Mouse (Mus musculus): ENCODE measurements around the gene Prkcz. TPM values are rescaled to one million over a fixed set of nuclear protein-coding genes. Genes with fewer than 3 reads are reported as not detected.
A peak's percentile ranks its signal among the peaks of the same experiment; 100 is the strongest.

The Prkcz gene
- 100 to 1,000 TPM; 224 to 236 TPM for total RNA-seq (2021)

GRCm38 (mm10) chr4:155361303-155361791 is at the start of gene Prkcz:
Prkcz (minus strand) TSS chr4:155361361.
- intact Hi-C loops (cut with DNase I): loop anchor here (10.0 kb wide), 1 partner anchor 213 kb away; no protein-coding TSS in a partner anchor

DNA sequence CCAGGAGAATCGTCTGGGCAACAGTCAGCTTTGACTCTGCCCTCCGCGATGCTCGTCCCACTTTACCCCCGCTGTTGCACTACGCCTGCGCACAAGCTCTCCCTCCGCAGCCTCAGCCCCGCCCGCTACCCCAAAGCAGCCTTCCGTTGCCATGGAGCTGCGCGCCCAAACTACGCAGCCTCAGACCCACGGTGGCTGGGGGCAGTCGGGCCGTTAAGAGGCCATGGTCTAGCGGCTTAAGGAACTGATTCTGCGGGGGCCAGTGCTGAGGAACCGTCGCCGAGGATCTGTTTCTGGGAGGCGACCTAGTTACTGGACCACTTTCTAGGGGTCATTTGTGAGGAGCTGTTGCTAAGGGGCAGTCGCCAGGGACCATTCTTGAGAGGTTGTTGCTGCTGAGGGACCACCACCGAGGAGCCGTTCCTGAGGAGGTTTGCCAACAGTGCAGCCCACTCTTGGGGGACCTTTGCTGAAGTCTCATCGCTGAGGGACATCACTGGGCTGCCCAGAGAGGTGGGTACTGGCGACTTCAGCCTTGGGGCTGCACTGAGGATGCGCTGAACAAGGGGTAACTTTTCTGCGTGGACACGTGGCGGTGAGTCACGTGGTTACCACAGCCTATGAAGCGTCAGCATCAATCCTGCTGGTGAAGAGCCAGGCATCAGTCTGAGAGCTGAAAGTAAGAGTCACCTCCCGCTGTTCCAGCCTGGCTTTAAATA is 48.1 kb upstream of the Prkcz start, which contains the start of gene Cfap74:
Gene Cfap74 (plus strand): TSS at position 133 of the 719 bp plus-strand sequence.
- intact Hi-C loops (cut with DNase I): loop anchor here (5.0 kb wide), 1 partner anchor 42 kb away; no protein-coding TSS in a partner anchor
- DNase-seq (ENCODE audit: low spot score in 2 of 2): peak; percentile 86 to 88

More at GRCm38 (mm10) chr4:155361303-155361791, at the start of gene Prkcz:
- peak in 1 of 2 experiments; percentile 67 for DNase-seq (ENCODE audit: low spot score in 2 of 2)

GRCm38 (mm10) chr4:155408695-155409057 is 47.5 kb upstream of the Prkcz start:
- no peak for DNase-seq (ENCODE audit: low spot score in 2 of 2)
- intact Hi-C loops (cut with DNase I): loop anchor here (5.0 kb wide), 1 partner anchor 41 kb away; no protein-coding TSS in a partner anchor

DNA sequence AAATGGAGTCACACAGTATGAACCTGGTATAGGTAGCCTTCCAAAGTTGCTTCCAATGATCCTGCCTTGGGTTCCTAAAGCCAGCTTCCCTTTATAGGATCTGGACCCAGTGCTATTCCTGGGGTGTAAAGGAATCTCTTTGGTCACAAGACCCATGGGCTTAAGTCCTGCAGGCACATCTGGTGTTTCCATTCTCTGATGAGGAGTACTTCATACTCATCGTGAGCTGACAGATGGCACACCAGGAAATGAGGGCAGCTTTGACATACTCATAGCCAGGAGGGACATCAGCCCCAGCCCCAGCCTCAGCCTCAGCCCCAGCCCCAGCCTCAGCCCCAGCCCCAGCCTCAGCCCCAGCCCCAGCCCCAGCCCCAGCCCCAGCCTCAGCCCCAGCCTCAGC is 41.3 kb upstream of the Prkcz start:
- DNase-seq (ENCODE audit: low spot score in 2 of 2): no peak
- intact Hi-C loops (cut with DNase I): no loop called here

GRCm38 (mm10) chr4:155401121-155401520 is 40.0 kb upstream of the Prkcz start:
- no peak for DNase-seq (ENCODE audit: low spot score in 2 of 2)
- intact Hi-C loops (cut with DNase I): no loop called here

DNA sequence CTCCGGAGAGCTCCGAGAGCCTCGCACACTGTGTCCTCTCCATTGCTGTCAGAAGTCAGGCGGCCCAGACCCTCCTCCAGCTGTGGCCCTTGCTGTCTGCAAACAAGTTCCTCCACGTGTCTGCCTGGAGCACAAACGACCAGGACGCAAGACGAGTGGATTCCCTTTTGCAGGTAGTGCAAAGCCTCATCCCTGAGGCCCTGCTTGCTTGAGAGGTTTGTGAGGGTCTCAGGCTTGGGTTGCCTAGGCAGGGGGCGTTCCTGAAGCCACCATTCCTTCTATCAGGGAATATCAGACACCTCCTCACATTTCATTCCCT is 37.0 kb upstream of the Prkcz start:
- intact Hi-C loops (cut with DNase I): no loop called here

DNA sequence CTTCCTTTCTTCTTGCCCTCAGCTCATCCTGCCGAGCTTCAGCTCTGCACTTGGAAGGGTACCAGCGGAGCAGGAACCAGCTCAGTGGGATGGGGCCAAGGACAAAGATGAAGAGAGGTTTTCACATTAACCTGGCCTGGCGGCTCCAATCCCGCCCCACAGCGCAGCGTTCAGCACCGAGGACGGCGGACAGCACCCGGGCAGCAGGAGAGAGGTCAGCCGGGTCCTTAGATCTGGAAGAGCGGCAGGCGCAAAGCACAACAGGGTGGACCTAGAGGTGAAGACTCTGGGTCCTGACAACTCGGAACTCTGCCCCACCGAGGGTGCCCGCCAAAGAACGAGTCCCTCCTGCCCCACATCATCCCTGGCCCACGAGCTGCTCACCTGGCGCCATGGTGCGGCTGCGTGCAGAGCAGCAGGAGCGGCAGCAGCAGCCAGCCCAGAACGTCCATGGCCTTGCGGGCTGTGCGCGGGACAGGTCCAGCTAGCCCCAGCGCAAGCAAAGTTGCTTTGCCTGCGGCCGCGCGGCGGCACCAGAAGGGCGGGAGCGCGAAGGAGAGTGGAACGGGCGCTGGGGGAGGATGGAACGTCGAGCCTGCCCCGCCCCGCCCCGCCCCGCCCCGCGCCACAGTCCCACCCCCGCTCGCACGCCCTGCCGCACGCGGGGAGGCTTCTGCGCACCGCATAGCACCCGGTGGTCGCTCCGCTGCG is 36.5 kb upstream of the Prkcz start, which contains the start of gene Gabrd:
Gene Gabrd (minus strand): TSS at position 602 of the 711 bp plus-strand sequence.
- intact Hi-C loops (cut with DNase I): no loop called here
- DNase-seq (ENCODE audit: low spot score in 2 of 2): peak; percentile 55 to 71

More for the DNA sequence above, 37.0 kb upstream of the Prkcz start:
- no peak for DNase-seq (ENCODE audit: low spot score in 2 of 2)

GRCm38 (mm10) chr4:155396751-155397150 is 35.6 kb upstream of the Prkcz start:
- no peak for DNase-seq (ENCODE audit: low spot score in 2 of 2)
- intact Hi-C loops (cut with DNase I): no loop called here

- DNase-seq (ENCODE audit: low spot score in 2 of 2): peak; percentile 60 to 75
- intact Hi-C loops (cut with DNase I): no loop called here
These were observed 34.3 kb upstream of the Prkcz start for GRCm38 (mm10) chr4:155395471-155395870.

DNA sequence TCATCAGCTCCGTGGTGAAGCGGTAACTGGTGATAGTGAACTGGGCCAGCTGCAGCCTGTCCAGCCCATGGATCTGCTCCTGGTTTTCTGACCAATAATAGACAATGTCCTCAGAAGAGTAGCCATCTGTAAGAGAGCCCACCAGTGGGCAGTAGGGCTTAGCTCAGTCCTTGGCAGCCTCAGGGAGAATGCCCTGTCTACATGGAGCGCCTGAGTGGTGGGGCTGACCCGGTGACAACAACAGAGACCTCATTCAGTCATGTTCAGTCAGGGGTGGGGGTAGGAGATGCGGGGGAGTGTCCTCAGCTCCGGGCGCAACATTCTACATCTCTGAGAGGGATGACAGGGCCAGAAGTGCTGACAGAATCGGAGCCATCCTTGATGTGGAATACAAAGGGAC is 26.0 kb upstream of the Prkcz start:
- DNase-seq (ENCODE audit: low spot score in 2 of 2): no peak
- intact Hi-C loops (cut with DNase I): no loop called here

- intact Hi-C loops (cut with DNase I): no loop called here
- DNase-seq (ENCODE audit: low spot score in 2 of 2): no peak
These were observed 22.2 kb upstream of the Prkcz start for GRCm38 (mm10) chr4:155383326-155383725.

DNA sequence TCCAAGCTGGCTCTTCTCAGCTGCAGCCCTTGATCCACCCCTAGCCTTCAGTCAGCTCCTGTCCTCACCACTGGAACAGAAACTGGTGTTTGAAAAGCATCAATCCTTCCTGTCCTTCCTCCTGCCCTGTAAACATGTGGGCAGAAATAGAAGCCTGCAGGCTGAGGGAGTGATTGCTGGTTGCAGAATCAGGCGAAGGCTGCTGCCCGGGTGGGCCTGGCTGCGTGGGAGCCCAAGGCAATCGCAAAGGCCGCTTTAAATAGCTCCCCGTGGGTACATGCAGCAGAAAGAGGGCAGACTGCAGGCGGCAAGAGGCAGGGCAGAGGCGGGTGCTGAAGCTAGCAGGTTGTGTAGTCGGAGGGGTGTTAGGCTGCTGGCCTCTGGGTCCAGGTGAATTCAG is 21.6 kb upstream of the Prkcz start:
- intact Hi-C loops (cut with DNase I): no loop called here
- DNase-seq (ENCODE audit: low spot score in 2 of 2): peak; percentile 63 to 76

DNA sequence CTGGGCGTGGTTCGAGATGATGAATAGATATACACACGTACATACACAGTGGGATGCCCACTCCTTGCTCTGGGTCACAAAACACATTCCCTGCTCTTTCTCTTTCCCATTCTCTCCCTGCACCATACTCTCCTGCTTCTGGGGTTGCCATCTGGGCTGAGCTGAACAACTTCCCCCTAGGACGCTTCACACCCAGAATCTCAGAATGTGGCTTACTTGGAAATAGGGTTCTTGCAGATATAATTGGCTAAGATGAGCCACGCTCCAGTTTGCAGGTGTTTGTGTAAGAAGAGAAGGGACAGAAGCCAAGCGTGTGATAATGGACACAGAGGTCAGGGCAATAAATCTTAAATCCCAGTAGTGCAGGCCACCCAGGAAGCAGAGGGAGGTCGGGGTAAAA is 20.8 kb upstream of the Prkcz start:
- intact Hi-C loops (cut with DNase I): no loop called here
- DNase-seq (ENCODE audit: low spot score in 2 of 2): no peak

DNA sequence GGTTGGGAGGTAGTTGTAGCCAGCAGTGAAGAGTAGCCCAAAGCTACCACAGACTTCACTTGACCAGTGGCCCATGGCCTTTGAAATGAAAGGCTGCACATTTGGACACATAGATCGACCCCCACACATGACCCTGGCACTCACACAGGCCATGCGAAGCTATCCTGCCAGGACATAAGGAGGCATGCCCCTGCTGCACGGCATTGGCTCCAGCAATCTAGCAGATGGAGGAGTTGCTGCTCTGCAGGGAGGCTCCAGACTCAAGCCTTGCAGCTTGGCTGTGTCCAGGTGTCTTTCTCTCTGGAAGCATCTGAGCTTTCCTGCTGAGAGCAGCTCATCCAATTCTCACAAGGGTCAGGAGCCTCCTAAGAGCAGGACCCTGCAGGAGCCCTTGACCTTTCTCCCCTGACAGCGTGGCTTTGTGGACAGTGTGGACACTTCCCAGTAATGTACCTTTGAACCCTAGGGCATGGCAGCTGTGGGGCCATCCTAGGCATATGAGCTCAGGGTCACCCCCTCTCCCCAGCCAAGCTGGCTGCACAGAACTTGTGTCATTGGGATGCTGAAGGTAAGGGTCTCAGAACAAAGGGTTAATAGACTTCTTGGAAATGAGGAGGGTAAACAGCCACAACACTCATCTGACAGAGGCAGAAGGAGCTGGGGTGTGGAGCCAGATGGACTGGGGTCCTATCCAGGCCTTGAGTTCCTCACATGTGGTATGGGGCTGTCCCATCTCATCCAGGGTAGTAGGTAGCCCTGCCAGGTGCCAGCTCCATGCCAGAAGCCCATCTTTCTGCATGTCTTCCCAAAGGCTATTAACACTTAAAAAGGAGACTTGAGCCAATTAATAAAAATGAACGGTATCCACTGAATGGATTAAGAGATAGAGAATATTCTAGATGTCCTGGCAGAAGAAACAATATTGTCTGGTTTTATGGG is 10.9 kb upstream of the Prkcz start:
- no peak for DNase-seq (ENCODE audit: low spot score in 2 of 2)
- intact Hi-C loops (cut with DNase I): no loop called here

DNA sequence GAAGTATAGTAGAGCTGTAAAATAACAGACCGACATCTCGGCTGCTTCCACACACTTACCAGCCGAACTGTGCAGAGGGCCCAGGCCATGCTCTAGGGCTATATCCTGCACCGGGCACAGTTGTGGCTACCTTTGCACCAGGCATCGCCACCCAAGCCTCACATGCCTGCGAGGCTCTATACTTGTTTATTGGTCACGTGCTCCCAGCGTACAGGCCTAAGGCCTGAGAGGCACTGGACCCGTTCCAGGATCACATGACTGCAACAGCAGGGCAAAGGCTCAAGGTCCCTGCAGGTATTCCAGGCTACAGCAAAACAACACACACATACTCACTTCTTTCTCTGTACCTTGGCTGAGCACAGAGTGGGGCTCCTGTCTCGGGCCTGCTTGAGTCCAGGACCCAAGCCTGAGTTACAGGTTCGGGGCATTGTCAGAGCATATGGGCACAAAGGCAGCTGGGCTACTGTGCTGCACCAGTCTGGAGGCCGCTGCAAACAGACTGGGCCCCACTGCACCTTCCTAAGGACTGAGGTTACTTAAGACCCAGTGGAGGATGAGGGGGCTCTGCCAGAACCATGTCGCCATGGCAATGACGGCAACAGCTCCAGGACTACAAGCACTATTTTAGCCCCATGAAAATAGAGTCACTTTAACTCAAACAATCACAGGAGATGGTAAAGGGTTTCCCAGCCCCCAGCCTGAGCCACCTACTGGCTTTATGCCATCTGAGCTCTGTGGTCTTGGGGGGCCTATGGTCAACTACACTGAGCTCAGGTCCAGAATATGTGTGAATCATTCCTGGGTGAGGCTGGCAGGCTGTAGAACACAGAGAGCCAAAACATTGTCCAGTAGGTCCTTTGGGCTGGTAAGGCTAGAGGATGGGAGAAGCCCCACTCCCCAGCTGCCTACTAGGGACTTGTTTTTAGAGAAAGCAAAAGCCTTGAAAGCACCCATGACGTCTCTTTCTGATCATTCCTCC is 9.9 kb upstream of the Prkcz start:
- DNase-seq (ENCODE audit: low spot score in 2 of 2): no peak
- intact Hi-C loops (cut with DNase I): no loop called here

- DNase-seq (ENCODE audit: low spot score in 2 of 2): peak; percentile 78 to 83
- intact Hi-C loops (cut with DNase I): loop anchor here (5.0 to 10.0 kb wide), 3 partner anchors 39 to 206 kb away; partner anchors contain the start of gene Cfap74
These were observed 7.5 kb upstream of the Prkcz start for GRCm38 (mm10) chr4:155368684-155369083.

DNA sequence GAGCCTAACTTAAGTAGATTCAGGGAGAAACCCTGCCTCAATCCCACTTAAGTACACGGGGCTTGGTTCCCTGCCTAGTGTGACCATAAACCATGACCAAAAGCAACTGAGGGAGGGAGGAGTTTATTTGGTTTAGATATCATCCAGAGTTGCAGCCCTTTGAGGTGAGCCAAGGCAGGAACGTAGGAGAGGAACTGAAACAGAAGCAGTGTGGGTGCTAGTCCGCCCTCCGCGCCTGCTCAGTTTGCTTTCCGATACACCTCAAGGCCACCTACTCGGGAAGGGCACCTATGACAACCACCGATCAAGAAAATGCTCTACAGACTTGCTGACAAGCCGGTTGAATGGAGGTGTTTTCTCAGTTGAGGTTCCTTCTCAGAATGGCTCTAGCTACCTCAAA is 6.6 kb upstream of the Prkcz start:
- DNase-seq (ENCODE audit: low spot score in 2 of 2): no peak
- intact Hi-C loops (cut with DNase I): loop anchor here (5.0 to 10.0 kb wide), 3 partner anchors 40 to 207 kb away; partner anchors contain the start of gene Cfap74

- DNase-seq (ENCODE audit: low spot score in 2 of 2): no peak
- intact Hi-C loops (cut with DNase I): loop anchor here (5.0 to 10.0 kb wide), 3 partner anchors 41 to 208 kb away; partner anchors contain the start of gene Cfap74
These were observed 5.6 kb upstream of the Prkcz start for GRCm38 (mm10) chr4:155366784-155367183.

Data from left cerebral cortex, postnatal 36 days (tissue).